8 mouse cellular contexts compared by ENCODE assay signal in genomic region chr3:97298856-97299465, GRCm38 (mm10). TPM values are rescaled to one million over a fixed set of nuclear protein-coding genes. Genes with fewer than 3 reads are reported as not detected.
DNase-seq lines count a peak whose midpoint lies in the region; ATAC-seq and TF ChIP-seq lines count a peak whose summit lies in the region.

No protein-coding gene starts in this region.

- intact Hi-C loops in heart, postnatal 25 days (cut with DNase I): loop anchor here (10.0 kb wide), 1 partner anchor 1106 kb away; no protein-coding TSS in a partner anchor

- peaks cover 23% of the 10 kb centered on the region for H3K4me1 ChIP-seq in heart, embryonic 16.5 days (ENCODE audit: control insufficient read depth, insufficient read depth, low read length)
- peaks cover 25% of the 10 kb centered on the region for H3K4me1 ChIP-seq in embryonic facial prominence, embryonic 13.5 days
- no peaks in the 10 kb centered on the region for H3K4me1 ChIP-seq in intestine, postnatal 0 days (replicated peaks; ENCODE audit: control insufficient read depth, insufficient read depth, low read length)

- H3K27me3 ChIP-seq in heart, embryonic 16.5 days (ENCODE audit: control insufficient read depth, insufficient read depth, low read length): no peaks in the 10 kb centered on the region
- H3K27me3 ChIP-seq in embryonic facial prominence, embryonic 13.5 days: no peaks in the 10 kb centered on the region
- H3K27me3 ChIP-seq in intestine, postnatal 0 days (replicated peaks; ENCODE audit: control insufficient read depth, insufficient read depth, low read length): no peaks in the 10 kb centered on the region

- peak overlapping the region; percentile 75 for H3K4me3 ChIP-seq in heart, embryonic 16.5 days (ENCODE audit: low read length)
- H3K4me3 ChIP-seq in embryonic facial prominence, embryonic 13.5 days: peak overlapping the region; percentile 60
- H3K4me3 ChIP-seq in intestine, postnatal 0 days (ENCODE audit: low read depth, low read length): no peak overlapping the region

- H3K9ac ChIP-seq in heart, embryonic 16.5 days (ENCODE audit: low read length): peak overlapping the region; percentile 95
- 0 out of 2 replicates have a peak overlapping the region, but pooled peaks have one; percentile 21 for H3K9ac ChIP-seq in embryonic facial prominence, embryonic 13.5 days
- no peak overlapping the region for H3K9ac ChIP-seq in intestine, postnatal 0 days (ENCODE audit: low read depth, low read length)

- peak overlapping the region; percentile 93 for H3K4me2 ChIP-seq in heart, embryonic 16.5 days (ENCODE audit: low read depth, low read length)
- H3K4me2 ChIP-seq in embryonic facial prominence, embryonic 13.5 days: peak overlapping the region; percentile 84
- peak overlapping the region; percentile 84 for H3K4me2 ChIP-seq in intestine, postnatal 0 days (replicated peaks; ENCODE audit: low read depth)

- no peak for TF ChIP-seq CTCF in intestine, postnatal 0 days (IDR thresholded peaks at IDR 0.05; ENCODE audit: low read depth)

- DNase-seq in heart, postnatal 25 days (ENCODE audit: low spot score): no peak
- DNase-seq in neural tube, embryonic 10.5 days (ENCODE audit: extremely low spot score, low spot score): peak; percentile 46
- DNase-seq in adrenal gland, postnatal 14 days: no peak
- DNase-seq in cerebellum, adult 11 months: no peak
- no peak for DNase-seq in urinary bladder, postnatal 4 days (ENCODE audit: low spot score in 2 of 2)

- ATAC-seq in heart, embryonic 16.5 days (replicated peaks; ENCODE audit: extremely low read depth, insufficient read depth, low FRiP score): no peak
- no peak for ATAC-seq in embryonic facial prominence, embryonic 13.5 days (ENCODE audit: insufficient number of reproducible peaks, insufficient read depth, low FRiP score, low TSS enrichment, low read depth)
- ATAC-seq in intestine, postnatal 0 days: no peak

- H3K9me3 ChIP-seq in heart, embryonic 16.5 days (replicated peaks; ENCODE audit: control insufficient read depth, low read length): peaks cover 3% of the 10 kb centered on the region; the same call in 1 of the 2 replicates
- peaks cover 3% of the 10 kb centered on the region; the same call in 1 of the 2 replicates for H3K9me3 ChIP-seq in embryonic facial prominence, embryonic 13.5 days
- H3K9me3 ChIP-seq in intestine, postnatal 0 days (ENCODE audit: control insufficient read depth): no peaks in the 10 kb centered on the region

- H3K27ac ChIP-seq in heart, embryonic 16.5 days (ENCODE audit: low read length): peak overlapping the region; percentile 97
- peak overlapping the region; percentile 100 for H3K27ac ChIP-seq in embryonic facial prominence, embryonic 13.5 days
- peak overlapping the region; percentile 89 for H3K27ac ChIP-seq in intestine, postnatal 0 days (ENCODE audit: low read depth, low read length)

- 26% methylated on average over 10 of the region's 10 CpGs for WGBS in heart, embryonic 16.5 days
- WGBS in embryonic facial prominence, embryonic 13.5 days: 23% methylated on average over 10 of the region's 10 CpGs
- WGBS in intestine, postnatal 0 days: 39% methylated on average over 10 of the region's 10 CpGs

- H3K36me3 ChIP-seq in heart, embryonic 16.5 days (ENCODE audit: control insufficient read depth, insufficient read depth): no peaks in the 10 kb centered on the region
- H3K36me3 ChIP-seq in embryonic facial prominence, embryonic 13.5 days: no peaks in the 10 kb centered on the region
- no peaks in the 10 kb centered on the region for H3K36me3 ChIP-seq in intestine, postnatal 0 days (ENCODE audit: control insufficient read depth, insufficient read depth)

RNA-seq across cellular contexts. Expression of gene Bcl9, which starts 1.2 kb away (rescaled TPM):
- polyA plus RNA-seq in heart, embryonic 16.5 days (2015; fragmentation: Nextera tagmentation; extraction: Ambion mirVana): 29.9 and 31.4 TPM in 2 replicates
- 10 to 100 TPM; 18.8 to 22.5 TPM for total RNA-seq in heart, postnatal 25 days (2021)
- polyA plus RNA-seq in embryonic facial prominence, embryonic 13.5 days (2015; fragmentation: Nextera tagmentation; extraction: Ambion mirVana): 89.4 and 93.5 TPM in 2 replicates
- 21.2 and 26.7 TPM in 2 replicates for polyA plus RNA-seq in intestine, postnatal 0 days (2015; fragmentation: Nextera tagmentation; extraction: Ambion mirVana)
- 14.7 and 19.2 TPM in 2 replicates for total RNA-seq in adrenal gland, postnatal 14 days (2021)
